Mouse (Mus musculus): ENCODE data around the gene Ifngr2. TPM values are rescaled to one million over a fixed set of nuclear protein-coding genes. Genes with fewer than 3 reads are reported as not detected.
A peak's percentile ranks its signal among the peaks of the same experiment; 100 is the strongest.

The Ifngr2 gene
- polyA plus RNA-seq, 2 experiments: 23.0 to 45.4 TPM

GRCm38 (mm10) chr16:91548996-91549395 is 2.1 kb downstream of the Ifngr2 start:
- H3K27ac ChIP-seq (replicated peaks; ENCODE audit: low read depth, low read length): no peak overlapping the region
- DNase-seq (ENCODE audit: low spot score): no peak
- no peak overlapping the region for H3K9ac ChIP-seq (ENCODE audit: low read depth, low read length, severe bottlenecking)
- H3K36me3 ChIP-seq (ENCODE audit: control insufficient read depth, insufficient read depth, low read length): 0 out of 2 replicates have a peak, but pooled peaks cover 3% of the 10 kb centered on the region
- 0 out of 2 replicates have a peak overlapping the region, but pooled peaks have one; percentile 89 for H3K4me3 ChIP-seq (replicated peaks; ENCODE audit: low read length)
- H3K9me3 ChIP-seq (ENCODE audit: control insufficient read depth, low read length): no peaks in the 10 kb centered on the region
- H3K27me3 ChIP-seq (ENCODE audit: control insufficient read depth, insufficient read depth, low read length): no peaks in the 10 kb centered on the region
- ATAC-seq (ENCODE audit: low FRiP score, low read depth): no peak
- no peak for TF ChIP-seq POLR2A (IDR thresholded peaks at IDR 0.05; ENCODE audit: borderline replicate concordance, extremely low read depth, insufficient read depth, insufficient read length)
- peaks cover 23% of the 10 kb centered on the region for H3K4me1 ChIP-seq (ENCODE audit: control insufficient read depth, insufficient read depth, low read length)
- 63% methylated on average over 2 of the region's 2 CpGs for WGBS
- peak overlapping the region; percentile 58 for H3K4me2 ChIP-seq (replicated peaks; ENCODE audit: low read depth, low read length, severe bottlenecking)

GRCm38 (mm10) chr16:91549616-91550015 is 2.7 kb downstream of the Ifngr2 start:
- no peak overlapping the region for H3K27ac ChIP-seq (replicated peaks; ENCODE audit: low read depth, low read length)
- H3K4me2 ChIP-seq (replicated peaks; ENCODE audit: low read depth, low read length, severe bottlenecking): no peak overlapping the region
- H3K36me3 ChIP-seq (ENCODE audit: control insufficient read depth, insufficient read depth, low read length): peaks cover 3% of the 10 kb centered on the region; the same call in 1 of the 2 replicates
- H3K9me3 ChIP-seq (ENCODE audit: control insufficient read depth, low read length): no peaks in the 10 kb centered on the region
- WGBS: 67% methylated on average over 5 of the region's 5 CpGs
- H3K27me3 ChIP-seq (ENCODE audit: control insufficient read depth, insufficient read depth, low read length): no peaks in the 10 kb centered on the region
- no peak for ATAC-seq (ENCODE audit: low FRiP score, low read depth)
- H3K9ac ChIP-seq (ENCODE audit: low read depth, low read length, severe bottlenecking): no peak overlapping the region
- H3K4me1 ChIP-seq (ENCODE audit: control insufficient read depth, insufficient read depth, low read length): peaks cover 24% of the 10 kb centered on the region
- TF ChIP-seq POLR2A (IDR thresholded peaks at IDR 0.05; ENCODE audit: borderline replicate concordance, extremely low read depth, insufficient read depth, insufficient read length): no peak
- no peak for DNase-seq (ENCODE audit: low spot score)
- no peak overlapping the region for H3K4me3 ChIP-seq (replicated peaks; ENCODE audit: low read length)

- no peak for TF ChIP-seq POLR2A (IDR thresholded peaks at IDR 0.05; ENCODE audit: borderline replicate concordance, extremely low read depth, insufficient read depth, insufficient read length)
- ATAC-seq (ENCODE audit: low FRiP score, low read depth) (no peak), DNase-seq (ENCODE audit: low spot score) (no peak)
- Histone ChIP-seq H3K4me2 (replicated peaks; ENCODE audit: low read depth, low read length, severe bottlenecking) (no peak overlapping the region), H3K4me1 (ENCODE audit: control insufficient read depth, insufficient read depth, low read length) (peaks cover 24% of the 10 kb centered on the region), H3K9ac (ENCODE audit: low read depth, low read length, severe bottlenecking) (no peak overlapping the region), H3K27ac (replicated peaks; ENCODE audit: low read depth, low read length) (no peak overlapping the region), H3K36me3 (ENCODE audit: control insufficient read depth, insufficient read depth, low read length) (peaks cover 15% of the 10 kb centered on the region), H3K4me3 (replicated peaks; ENCODE audit: low read length) (no peak overlapping the region), H3K27me3 (ENCODE audit: control insufficient read depth, insufficient read depth, low read length) (no peaks in the 10 kb centered on the region), H3K9me3 (ENCODE audit: control insufficient read depth, low read length) (no peaks in the 10 kb centered on the region)
- 78% methylated on average over 10 of the region's 10 CpGs for WGBS
Observed at GRCm38 (mm10) chr16:91551081-91551524, 4.2 kb downstream of the Ifngr2 start.

GRCm38 (mm10) chr16:91552072-91552471 is 5.2 kb downstream of the Ifngr2 start:
- peaks cover 24% of the 10 kb centered on the region for H3K4me1 ChIP-seq (ENCODE audit: control insufficient read depth, insufficient read depth, low read length)

GRCm38 (mm10) chr16:91553625-91554024 is 6.8 kb downstream of the Ifngr2 start:
- DNase-seq (ENCODE audit: low spot score) (no peak), ATAC-seq (ENCODE audit: low FRiP score, low read depth) (no peak)
- no peak overlapping the region for H3K4me3 ChIP-seq (replicated peaks; ENCODE audit: low read length)
- 53% methylated on average over 12 of the region's 12 CpGs for WGBS
- no peak overlapping the region for H3K27ac ChIP-seq (replicated peaks; ENCODE audit: low read depth, low read length)
- H3K36me3 ChIP-seq (ENCODE audit: control insufficient read depth, insufficient read depth, low read length): peaks cover 27% of the 10 kb centered on the region
- no peak overlapping the region for H3K4me2 ChIP-seq (replicated peaks; ENCODE audit: low read depth, low read length, severe bottlenecking)
- no peak overlapping the region for H3K9ac ChIP-seq (ENCODE audit: low read depth, low read length, severe bottlenecking)
- H3K4me1 ChIP-seq (ENCODE audit: control insufficient read depth, insufficient read depth, low read length): peaks cover 13% of the 10 kb centered on the region
- no peak for TF ChIP-seq POLR2A (IDR thresholded peaks at IDR 0.05; ENCODE audit: borderline replicate concordance, extremely low read depth, insufficient read depth, insufficient read length)
- no peaks in the 10 kb centered on the region for H3K9me3 ChIP-seq (ENCODE audit: control insufficient read depth, low read length)
- no peaks in the 10 kb centered on the region for H3K27me3 ChIP-seq (ENCODE audit: control insufficient read depth, insufficient read depth, low read length)

More at GRCm38 (mm10) chr16:91552072-91552471, 5.2 kb downstream of the Ifngr2 start:
- no peak for DNase-seq (ENCODE audit: low spot score)
- no peak overlapping the region for H3K4me2 ChIP-seq (replicated peaks; ENCODE audit: low read depth, low read length, severe bottlenecking)
- 57% methylated on average over 9 of the region's 9 CpGs for WGBS
- H3K27me3 ChIP-seq (ENCODE audit: control insufficient read depth, insufficient read depth, low read length): no peaks in the 10 kb centered on the region
- H3K27ac ChIP-seq (replicated peaks; ENCODE audit: low read depth, low read length): no peak overlapping the region
- peaks cover 15% of the 10 kb centered on the region for H3K36me3 ChIP-seq (ENCODE audit: control insufficient read depth, insufficient read depth, low read length)
- H3K4me3 ChIP-seq (replicated peaks; ENCODE audit: low read length): no peak overlapping the region
- TF ChIP-seq POLR2A (IDR thresholded peaks at IDR 0.05; ENCODE audit: borderline replicate concordance, extremely low read depth, insufficient read depth, insufficient read length): no peak
- H3K9me3 ChIP-seq (ENCODE audit: control insufficient read depth, low read length): no peaks in the 10 kb centered on the region
- no peak overlapping the region for H3K9ac ChIP-seq (ENCODE audit: low read depth, low read length, severe bottlenecking)
- no peak for ATAC-seq (ENCODE audit: low FRiP score, low read depth)

All from limb, embryonic 14.5 days (tissue).